Mouse (Mus musculus) hindbrain, embryonic 16.5 days (tissue): ENCODE results near the gene Zc3h10. TPM values are rescaled to one million over a fixed set of nuclear protein-coding genes. Genes with fewer than 3 reads are reported as not detected.
A peak's percentile ranks its signal among the peaks of the same experiment; 100 is the strongest.

Experiments
- ATAC-seq: fragments of 200-750 bp; cut with Nextera tagmentation; 2 replicates; pipeline ENCODE4 v1.8.0; 2017; ENCODE audit warnings: moderate TSS enrichment, moderate library complexity
- H3K27ac ChIP-seq: fragments of 300-500 bp; sonication (generic); 2 replicates; pipeline ENCODE4 v1.5.1; 2014; ENCODE audit warnings: low read depth, mild to moderate bottlenecking, control low read depth, low read length, moderate library complexity
- H3K27me3 ChIP-seq: fragments of 300-500 bp; sonication (generic); replicated peaks from 2 replicates; pipeline ENCODE4 v1.6.1; 2014; ENCODE audit warnings: low read length; ENCODE audit not compliant: control insufficient read depth, insufficient read depth
- H3K36me3 ChIP-seq: fragments of 300-500 bp; sonication (generic); 2 replicates; pipeline ENCODE4 v1.6.1; 2014; ENCODE audit warnings: mild to moderate bottlenecking, low read length, moderate library complexity, mixed read lengths; ENCODE audit not compliant: control insufficient read depth, insufficient read depth
- H3K4me1 ChIP-seq: fragments of 300-500 bp; sonication (generic); 2 replicates; pipeline ENCODE4 v1.6.1; 2014; ENCODE audit warnings: low read depth, low read length; ENCODE audit not compliant: control insufficient read depth, insufficient read depth
- H3K4me2 ChIP-seq: fragments of 300-500 bp; sonication (generic); 2 replicates; pipeline ENCODE4 v1.6.1; 2014; ENCODE audit warnings: mild to moderate bottlenecking, low read length, control low read depth, moderate library complexity
- H3K4me3 ChIP-seq: fragments of 300-500 bp; sonication (generic); 2 replicates; pipeline ENCODE4 v1.5.1; 2014; ENCODE audit warnings: mild to moderate bottlenecking, low read length, control low read depth, moderate library complexity
- H3K9ac ChIP-seq: fragments of 300-500 bp; sonication (generic); 2 replicates; pipeline ENCODE4 v1.6.1; 2014; ENCODE audit warnings: low read depth, mild to moderate bottlenecking, control low read depth, low read length, moderate library complexity
- H3K9me3 ChIP-seq: fragments of 300-500 bp; sonication (generic); 2 replicates; pipeline ENCODE4 v1.6.1; 2014; ENCODE audit warnings: mild to moderate bottlenecking, low read length, moderate library complexity; ENCODE audit not compliant: control insufficient read depth
- WGBS: fragments of 180-500 bp; shearing (Covaris S2); extraction: QIAGEN DNeasy Blood & Tissue Kit; methylation state at CpG from one replicate; pipeline ENCODE4 v1.1.7; 2014; 5-methylcytosine and 5-hydroxymethylcytosine counted together
- polyA plus RNA-seq: library from polyadenylated mRNA; unstranded; fragments of >200 nt; fragmentation: Nextera tagmentation; extraction: Ambion mirVana; gene quantifications from 2 replicates; pipeline ENCODE4 v1.2.1, GENCODE M21; 2015

Zc3h10 gene
- polyA plus RNA-seq, 1 experiment from 2014 or later = 17.0 TPM

DNA sequence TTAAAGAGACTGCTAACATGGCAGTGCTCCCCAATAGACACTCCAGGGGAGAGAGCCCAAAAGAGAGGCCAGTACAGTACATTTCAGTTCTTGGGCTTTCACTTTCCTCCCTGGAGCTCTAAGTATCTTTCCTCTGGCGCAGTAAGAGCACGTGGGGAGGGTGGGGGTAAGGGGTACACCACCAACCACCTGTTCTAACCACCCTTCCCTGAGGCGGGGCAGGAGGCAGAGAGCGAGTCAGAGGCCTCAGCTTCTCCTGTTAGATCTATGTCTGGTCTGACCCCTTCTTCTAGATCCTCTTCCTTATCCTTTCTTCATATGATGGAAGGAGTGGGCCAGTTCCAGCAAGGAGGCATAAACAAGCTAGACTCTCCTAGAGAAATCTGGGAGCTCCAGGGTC lies 39.5 kb upstream of the Zc3h10 start:
- 44% methylated on average over 4 of the region's 4 CpGs for WGBS
- no peak overlapping the region for H3K4me3 ChIP-seq
- H3K36me3 ChIP-seq = no peaks in the 10 kb centered on the region
- H3K9ac ChIP-seq = no peak overlapping the region
- peaks cover 42% of the 10 kb centered on the region for H3K27me3 ChIP-seq
- no peaks in the 10 kb centered on the region for H3K9me3 ChIP-seq
- no peak for ATAC-seq
- no peak overlapping the region for H3K27ac ChIP-seq
- peaks cover 9% of the 10 kb centered on the region for H3K4me1 ChIP-seq
- no peak overlapping the region for H3K4me2 ChIP-seq

DNA sequence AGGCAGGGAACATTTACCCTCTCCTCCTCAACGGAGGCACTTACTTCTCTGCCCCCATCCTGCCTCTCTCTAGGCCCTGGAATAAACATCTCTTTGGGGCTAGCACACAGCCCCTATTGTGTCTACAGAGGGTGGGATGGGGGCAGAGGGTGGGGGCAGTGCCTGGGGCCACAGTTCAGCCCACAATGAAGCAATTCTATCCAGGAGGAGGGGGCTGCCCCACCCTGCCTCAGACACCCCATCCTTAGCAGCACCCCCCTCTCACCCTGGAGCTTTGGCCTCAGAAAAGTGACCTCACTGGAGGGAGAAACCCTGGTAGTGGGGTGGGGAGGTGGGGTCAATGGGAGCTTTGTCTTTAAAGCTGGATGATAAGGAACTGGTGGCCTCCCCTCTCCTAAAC lies 39.0 kb upstream of the Zc3h10 start:
- H3K27ac ChIP-seq = no peak overlapping the region
- WGBS = 13% methylated on average over 1 of the region's 1 CpGs

DNA sequence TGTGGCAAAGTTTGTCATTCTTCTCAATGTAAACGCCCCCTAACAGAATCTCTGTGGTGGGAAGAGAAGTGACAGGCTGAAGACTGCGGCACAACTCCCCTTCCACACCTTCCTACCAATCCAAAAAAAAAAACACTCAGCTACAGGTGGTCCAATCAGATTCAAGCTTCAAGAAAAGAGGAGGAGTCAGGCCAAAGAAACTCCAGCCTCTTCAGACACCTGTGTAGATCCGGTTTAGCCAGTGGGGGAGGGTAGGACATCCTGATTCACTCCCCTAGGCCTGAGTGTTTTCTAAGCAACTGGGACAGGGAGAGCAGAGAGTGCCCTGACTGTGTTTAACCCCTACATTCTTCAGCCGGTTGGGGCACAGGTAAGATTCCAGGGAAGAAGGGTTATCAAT lies 36.8 kb upstream of the Zc3h10 start:
- no peak overlapping the region for H3K27ac ChIP-seq
- no peaks in the 10 kb centered on the region for H3K36me3 ChIP-seq
- 4% methylated on average over 4 of the region's 4 CpGs for WGBS
- H3K4me1 ChIP-seq = peaks cover 5% of the 10 kb centered on the region
- no peak overlapping the region for H3K9ac ChIP-seq
- H3K27me3 ChIP-seq = peaks cover 37% of the 10 kb centered on the region
- no peaks in the 10 kb centered on the region for H3K9me3 ChIP-seq
- no peak for ATAC-seq
- H3K4me2 ChIP-seq = no peak overlapping the region
- no peak overlapping the region for H3K4me3 ChIP-seq

More for the DNA sequence above, 39.0 kb upstream of the Zc3h10 start:
- no peak overlapping the region for H3K9ac ChIP-seq
- no peak for ATAC-seq
- H3K36me3 ChIP-seq = no peaks in the 10 kb centered on the region
- H3K4me2 ChIP-seq = no peak overlapping the region
- no peak overlapping the region for H3K4me3 ChIP-seq
- no peaks in the 10 kb centered on the region for H3K9me3 ChIP-seq
- H3K27me3 ChIP-seq = peaks cover 42% of the 10 kb centered on the region
- peaks cover 9% of the 10 kb centered on the region for H3K4me1 ChIP-seq

DNA sequence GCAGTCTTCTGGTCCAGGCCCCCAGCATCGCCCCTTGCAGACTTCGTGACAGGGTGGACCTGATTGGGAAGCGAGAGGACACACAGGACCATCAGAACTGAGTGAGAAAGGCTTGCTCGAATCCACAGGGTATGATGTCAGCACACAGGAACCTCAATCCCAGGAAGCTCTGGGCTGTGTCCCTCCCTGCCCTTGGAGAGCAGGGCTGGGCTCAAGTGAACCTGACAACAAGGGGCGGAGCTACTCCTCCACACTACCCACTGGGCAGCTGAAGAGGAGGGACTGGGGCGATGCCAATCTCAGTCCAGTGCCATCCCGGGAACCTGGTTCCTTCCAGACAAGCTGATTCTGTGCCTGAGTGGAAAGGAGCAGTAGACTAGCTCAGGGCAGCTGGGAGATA lies 36.1 kb upstream of the Zc3h10 start:
- Histone ChIP-seq H3K27me3 (peaks cover 29% of the 10 kb centered on the region), H3K4me2 (no peak overlapping the region), H3K9ac (no peak overlapping the region), H3K4me1 (no peaks in the 10 kb centered on the region), H3K27ac (no peak overlapping the region), H3K36me3 (no peaks in the 10 kb centered on the region), H3K4me3 (no peak overlapping the region), H3K9me3 (no peaks in the 10 kb centered on the region)
- ATAC-seq = no peak
- 24% methylated on average over 7 of the region's 7 CpGs for WGBS

DNA sequence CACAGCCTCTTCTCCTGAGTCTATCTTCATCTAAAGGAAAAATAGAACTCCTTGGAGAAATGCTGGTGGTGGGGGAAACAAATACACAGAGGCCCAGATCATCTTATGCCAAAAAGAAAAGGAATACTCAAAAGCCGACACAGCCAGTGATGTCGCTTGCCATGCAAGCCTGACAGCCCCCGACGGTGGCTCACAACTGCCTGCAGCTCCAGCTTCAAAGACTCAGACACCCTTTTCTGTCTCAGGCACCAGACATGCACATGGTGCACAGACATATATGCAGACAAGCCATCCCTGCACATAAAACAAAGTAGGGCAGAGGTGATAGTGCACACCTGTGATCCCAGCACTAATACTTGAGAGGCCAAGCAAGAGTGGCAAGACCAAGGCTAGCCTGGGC lies 32.2 kb upstream of the Zc3h10 start:
- Histone ChIP-seq H3K9ac (no peak overlapping the region), H3K36me3 (no peaks in the 10 kb centered on the region), H3K27me3 (peaks cover 4% of the 10 kb centered on the region; the same call in 1 of the 2 replicates), H3K4me1 (no peaks in the 10 kb centered on the region), H3K9me3 (no peaks in the 10 kb centered on the region), H3K4me2 (no peak overlapping the region), H3K4me3 (no peak overlapping the region), H3K27ac (no peak overlapping the region)
- 82% methylated on average over 4 of the region's 4 CpGs for WGBS
- no peak for ATAC-seq

DNA sequence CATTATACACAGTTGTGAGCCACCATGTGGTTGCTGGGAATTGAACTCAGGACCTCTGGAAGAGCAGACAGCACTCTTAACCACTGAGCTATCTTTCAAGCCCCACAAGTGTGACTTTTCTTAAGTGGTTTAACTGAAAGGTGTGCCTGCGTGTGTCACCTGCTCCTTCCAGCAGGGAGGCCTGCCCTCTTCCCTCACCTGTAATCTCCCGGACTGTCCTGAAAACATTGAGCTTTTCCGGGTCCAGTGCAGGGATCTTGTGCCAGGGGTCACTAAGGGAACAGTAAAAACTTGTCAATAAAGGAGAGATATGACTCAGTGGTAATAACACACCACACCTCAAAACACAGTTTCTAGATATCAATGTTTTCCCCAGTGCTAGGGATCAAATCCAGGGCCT lies 31.7 kb upstream of the Zc3h10 start:
- Histone ChIP-seq H3K27me3 (peaks cover 1% of the 10 kb centered on the region; the same call in 1 of the 2 replicates), H3K27ac (no peak overlapping the region), H3K4me2 (no peak overlapping the region), H3K4me3 (no peak overlapping the region), H3K36me3 (no peaks in the 10 kb centered on the region), H3K9ac (no peak overlapping the region), H3K9me3 (no peaks in the 10 kb centered on the region), H3K4me1 (no peaks in the 10 kb centered on the region)
- WGBS = 86% methylated on average over 3 of the region's 3 CpGs
- ATAC-seq = no peak

DNA sequence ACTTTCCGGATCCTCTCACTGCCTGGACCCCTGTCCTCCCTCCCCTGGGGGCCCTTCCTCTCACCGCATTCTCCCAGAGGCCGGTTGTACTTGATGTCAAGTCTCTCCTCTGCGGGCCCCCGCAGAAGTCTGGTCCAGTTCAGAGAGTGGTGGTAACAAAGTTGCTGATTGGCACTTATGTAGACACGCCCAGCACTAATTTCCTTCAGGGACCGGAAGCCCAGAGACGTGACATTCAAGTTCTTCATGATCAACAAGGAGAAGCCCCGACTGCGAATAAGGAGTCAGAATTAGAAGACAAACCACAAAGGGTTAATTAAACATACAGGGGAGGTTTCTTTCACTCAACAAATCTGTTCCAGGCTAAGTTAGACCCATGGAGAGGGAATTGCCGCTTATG lies 30.8 kb upstream of the Zc3h10 start:
- no peaks in the 10 kb centered on the region for H3K36me3 ChIP-seq
- H3K27me3 ChIP-seq = no peaks in the 10 kb centered on the region
- WGBS = 82% methylated on average over 11 of the region's 11 CpGs
- H3K27ac ChIP-seq = no peak overlapping the region
- no peak for ATAC-seq
- no peaks in the 10 kb centered on the region for H3K4me1 ChIP-seq
- H3K4me2 ChIP-seq = no peak overlapping the region
- no peak overlapping the region for H3K4me3 ChIP-seq
- no peaks in the 10 kb centered on the region for H3K9me3 ChIP-seq
- H3K9ac ChIP-seq = no peak overlapping the region

DNA sequence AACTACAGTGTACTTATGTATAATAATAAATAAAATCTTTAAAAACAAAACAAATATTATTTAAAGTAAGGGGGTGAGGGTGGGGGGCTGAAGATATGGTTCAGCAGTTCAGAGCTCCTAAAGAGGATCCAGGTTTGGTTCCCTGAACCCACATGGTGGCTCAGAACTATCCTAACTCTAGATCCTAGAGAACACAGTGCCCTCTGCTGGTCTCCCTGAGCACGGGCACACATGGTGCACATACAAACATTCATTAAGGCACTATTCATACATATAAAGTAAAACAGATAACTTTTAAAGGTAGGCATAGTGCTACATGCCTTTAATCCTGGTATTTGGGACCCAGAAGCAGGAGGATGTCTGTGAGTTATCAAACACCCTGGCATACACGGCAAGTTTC lies 27.5 kb upstream of the Zc3h10 start:
- Histone ChIP-seq H3K4me1 (no peaks in the 10 kb centered on the region), H3K4me2 (no peak overlapping the region), H3K4me3 (no peak overlapping the region), H3K27me3 (no peaks in the 10 kb centered on the region), H3K27ac (no peak overlapping the region), H3K9me3 (no peaks in the 10 kb centered on the region), H3K9ac (no peak overlapping the region), H3K36me3 (no peaks in the 10 kb centered on the region)
- no peak for ATAC-seq
- WGBS = 94% methylated on average over 2 of the region's 2 CpGs

DNA sequence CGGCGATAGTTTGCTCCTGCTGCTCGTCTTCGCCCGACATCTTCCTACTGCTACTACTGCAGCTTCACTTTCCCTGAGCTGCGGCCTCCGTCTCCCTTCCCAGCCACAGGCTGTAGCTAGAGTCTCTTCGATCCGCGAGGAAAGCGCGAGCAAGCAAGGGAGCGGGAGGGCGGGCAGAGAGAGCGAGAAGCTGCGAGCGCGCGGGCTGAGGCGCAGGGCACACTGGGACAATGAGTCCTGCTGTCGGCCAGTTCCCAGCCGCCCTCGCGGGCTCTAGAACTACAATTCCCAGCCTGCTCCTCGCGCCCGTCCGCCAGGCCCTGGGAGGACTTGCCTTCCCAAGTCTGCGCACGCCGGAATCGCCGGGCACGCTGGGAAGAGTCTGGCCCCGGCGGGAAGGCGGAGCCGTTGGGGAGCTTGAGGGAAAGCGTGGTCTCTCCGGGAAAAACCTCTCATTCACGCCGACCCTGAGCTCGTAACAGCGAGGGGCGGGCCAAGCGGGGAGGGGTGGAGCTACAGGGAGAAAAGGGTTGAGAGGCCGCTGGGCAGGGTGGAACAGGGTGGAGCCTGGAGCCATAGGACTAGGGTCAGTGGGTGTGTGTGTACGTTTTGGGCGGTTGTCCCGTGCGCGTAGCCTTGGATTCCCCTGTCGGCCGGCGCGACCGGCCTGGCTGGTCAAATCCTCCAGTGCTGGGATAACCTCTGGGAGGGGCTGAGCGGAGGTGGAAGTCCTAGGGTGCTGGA lies 18.4 kb upstream of the Zc3h10 start, which contains the start of gene Pa2g4:
TSS of gene Pa2g4 (minus strand) at position 200 of the 744 bp plus-strand sequence.
- under 1% methylated on average over 58 of the region's 58 CpGs for whole genome bisulfite sequencing
- H3K36me3 ChIP-seq = peaks cover 5% of the 10 kb centered on the region; the same call in 1 of the 2 replicates
- H3K4me3 ChIP-seq = peak within 1 kb of the TSS; percentile 93
- peaks cover 12% of the 10 kb centered on the region for H3K4me1 ChIP-seq
- peak; percentile 99 for ATAC-seq
- peak within 1 kb of the TSS; percentile 86 for H3K27ac ChIP-seq
- peak within 1 kb of the TSS; percentile 94 for H3K9ac ChIP-seq
- no peaks in the 10 kb centered on the region for H3K27me3 ChIP-seq
- H3K4me2 ChIP-seq = peak within 1 kb of the TSS; percentile 81
- no peaks in the 10 kb centered on the region for H3K9me3 ChIP-seq
